Mouse (Mus musculus): Measurements from ENCODE around the gene Egfr.

Egfr gene

DNA sequence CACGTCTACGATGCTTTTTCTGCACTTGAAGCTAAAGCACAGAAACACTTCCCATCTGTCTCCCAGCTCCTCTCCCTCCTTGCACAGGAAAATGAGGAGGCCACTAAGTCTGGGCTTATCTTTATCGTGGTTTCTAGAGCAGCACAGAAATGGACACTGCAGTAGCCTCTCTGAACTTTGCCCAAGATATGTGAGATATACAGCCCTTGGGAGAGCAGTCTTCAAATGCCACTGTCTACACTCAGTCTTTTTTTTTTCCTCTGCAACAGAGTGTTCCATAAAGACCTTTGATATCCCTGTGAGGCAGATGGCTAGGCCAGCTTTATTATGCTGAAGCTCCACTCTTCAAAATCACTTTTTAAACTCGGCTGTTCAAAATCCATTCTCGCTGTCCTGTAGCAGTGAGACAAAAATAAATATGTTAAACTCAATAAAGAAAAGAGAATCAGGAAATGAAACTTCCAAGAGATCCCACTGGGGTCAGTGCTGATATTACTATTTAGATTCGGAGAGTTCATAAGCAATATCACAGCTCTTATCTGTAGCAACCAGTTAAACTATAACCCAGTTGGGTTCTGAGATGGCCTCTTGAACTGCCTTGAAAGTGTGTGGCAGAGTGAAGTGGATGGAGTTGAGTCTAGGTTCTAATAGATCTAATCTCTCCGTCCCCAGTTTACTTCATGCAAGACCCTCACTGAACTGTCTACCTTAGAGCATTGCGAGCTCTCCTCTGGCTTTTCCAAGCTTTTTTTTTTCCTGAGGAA is 148.8 kb downstream of the Egfr start:
- DNase-seq (ENCODE audit: low read depth), result no peak

DNA sequence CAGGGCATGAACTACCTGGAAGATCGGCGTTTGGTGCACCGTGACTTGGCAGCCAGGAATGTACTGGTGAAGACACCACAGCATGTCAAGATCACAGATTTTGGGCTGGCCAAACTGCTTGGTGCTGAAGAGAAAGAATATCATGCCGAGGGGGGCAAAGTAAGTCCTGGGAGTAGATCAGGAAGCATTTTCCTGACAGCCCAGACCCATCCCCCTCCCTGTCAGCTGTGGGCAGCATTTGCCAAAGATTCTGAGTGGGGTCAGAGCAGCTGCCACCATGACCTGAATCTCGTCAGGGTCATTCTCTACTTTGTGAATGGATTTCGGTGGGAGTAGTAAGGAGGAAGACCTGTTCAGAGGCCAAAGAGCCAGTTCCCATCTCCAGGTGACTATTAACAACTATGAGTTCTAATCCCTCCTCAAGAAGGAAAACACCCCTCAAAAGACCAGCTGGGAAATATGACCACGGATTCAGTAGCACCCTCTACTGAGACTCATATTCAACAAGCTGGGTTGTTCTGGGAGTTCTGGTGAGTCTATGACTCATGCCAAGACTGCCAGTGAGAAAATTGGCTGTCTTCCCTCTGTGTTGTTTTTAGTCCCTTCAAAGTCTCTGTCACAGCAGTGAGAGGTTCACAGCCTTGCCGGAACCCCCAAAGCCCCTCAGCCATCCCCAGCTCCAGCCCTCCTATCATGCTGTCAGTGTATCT is 152.5 kb downstream of the Egfr start:
- no peak for DNase-seq (ENCODE audit: low read depth)

DNA sequence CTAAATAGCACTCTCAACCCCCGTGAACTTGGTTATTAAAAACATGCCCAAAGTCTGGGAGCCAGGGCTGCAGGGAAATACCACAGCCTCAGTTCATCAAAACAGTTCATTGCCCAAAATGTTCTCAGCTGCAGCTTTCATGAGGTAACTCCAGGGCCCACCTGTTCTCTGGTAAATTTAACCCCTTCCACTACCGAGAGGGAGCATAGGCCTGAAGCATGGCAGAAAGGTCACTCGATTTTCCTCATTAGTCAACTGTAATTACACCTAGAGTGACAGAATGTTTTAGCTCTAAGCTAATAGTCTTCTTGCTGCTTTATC is 153.0 kb downstream of the Egfr start:
- no peak for DNase-seq (ENCODE audit: low read depth)

DNA sequence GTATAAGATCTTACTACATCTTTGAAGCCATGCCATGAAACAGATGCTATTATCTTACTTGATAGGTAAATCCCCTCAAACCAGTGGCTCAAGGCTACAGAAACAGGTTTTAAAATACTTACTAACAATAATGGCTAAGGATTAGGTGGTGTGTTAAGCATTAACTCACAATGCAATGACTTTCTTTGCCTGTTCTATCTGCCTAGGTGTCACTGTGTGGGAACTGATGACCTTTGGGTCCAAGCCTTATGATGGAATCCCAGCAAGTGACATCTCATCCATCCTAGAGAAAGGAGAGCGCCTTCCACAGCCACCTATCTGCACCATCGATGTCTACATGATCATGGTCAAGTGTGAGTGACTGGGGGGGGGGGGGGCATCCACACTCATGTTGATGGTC is 154.5 kb downstream of the Egfr start:
- no peak for DNase-seq (ENCODE audit: low read depth)

DNA sequence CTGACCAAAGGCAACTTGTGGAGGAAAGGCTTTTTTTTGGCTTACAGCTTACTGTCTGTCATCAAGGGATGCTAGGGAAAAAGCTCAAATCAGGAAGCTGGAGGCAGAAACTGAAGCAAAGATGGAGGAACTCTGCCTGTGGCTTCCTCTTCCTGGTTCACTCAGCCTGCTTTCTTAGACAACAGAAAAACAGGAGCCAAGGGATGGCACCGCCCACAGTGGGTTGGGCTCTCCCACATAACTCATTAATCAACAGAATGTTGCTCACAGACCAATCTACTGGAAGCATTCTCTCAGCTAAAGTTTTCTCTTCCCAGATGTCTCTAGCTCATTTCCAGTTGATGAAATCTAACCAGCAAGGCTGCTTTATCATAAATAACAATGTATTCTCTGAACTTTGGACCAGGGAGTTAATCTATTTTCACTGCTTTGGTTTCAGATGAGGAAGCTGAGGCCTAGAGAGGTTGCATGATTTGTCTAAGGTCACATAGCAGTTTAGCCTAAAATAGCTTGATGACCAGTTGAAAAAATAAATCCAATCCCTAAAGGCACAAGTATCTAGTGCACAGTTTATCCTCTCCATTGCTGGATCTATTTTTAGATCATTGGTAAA is 155.6 kb downstream of the Egfr start:
- no peak for DNase-seq (ENCODE audit: low read depth)

DNA sequence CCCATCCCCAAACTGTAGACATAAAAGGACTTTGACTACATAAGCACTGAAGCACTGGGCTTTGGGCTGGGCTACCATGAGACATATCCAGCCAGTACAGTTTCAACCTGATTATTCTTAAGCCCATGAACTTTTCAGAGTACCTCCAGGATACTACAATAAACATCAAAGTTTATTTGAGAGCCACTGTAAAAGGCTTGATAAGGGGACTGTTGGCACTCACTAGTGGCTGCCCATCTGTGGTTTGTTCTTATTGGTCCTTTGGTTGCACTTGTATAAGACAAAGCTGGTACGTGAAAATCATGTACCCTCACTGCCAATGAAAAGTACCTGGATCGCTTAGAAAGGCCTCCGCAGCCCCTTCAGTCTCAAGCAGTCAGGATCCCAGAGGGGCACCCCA is 162.8 kb downstream of the Egfr start:
- no peak for DNase-seq (ENCODE audit: low read depth)

DNA sequence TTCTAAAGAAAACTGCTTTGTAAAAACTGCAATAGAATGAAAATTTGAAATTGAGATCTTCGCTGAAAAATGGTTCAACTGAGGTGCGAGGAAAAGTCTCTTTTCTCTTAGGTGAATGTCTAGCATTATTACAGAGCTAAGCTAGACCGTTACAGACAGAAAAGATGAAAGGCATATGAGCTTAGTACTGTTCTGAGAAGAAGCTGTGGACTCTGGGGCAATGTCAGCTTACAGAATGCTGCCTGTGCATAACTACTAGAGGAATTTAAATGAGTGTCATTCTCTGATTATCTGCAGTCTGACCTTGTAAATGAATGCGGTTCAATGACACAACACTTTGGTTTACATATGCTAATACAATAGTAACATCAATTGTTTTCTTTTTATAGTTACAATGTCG is 163.8 kb downstream of the Egfr start:
- DNase-seq (ENCODE audit: low read depth), result no peak

DNA sequence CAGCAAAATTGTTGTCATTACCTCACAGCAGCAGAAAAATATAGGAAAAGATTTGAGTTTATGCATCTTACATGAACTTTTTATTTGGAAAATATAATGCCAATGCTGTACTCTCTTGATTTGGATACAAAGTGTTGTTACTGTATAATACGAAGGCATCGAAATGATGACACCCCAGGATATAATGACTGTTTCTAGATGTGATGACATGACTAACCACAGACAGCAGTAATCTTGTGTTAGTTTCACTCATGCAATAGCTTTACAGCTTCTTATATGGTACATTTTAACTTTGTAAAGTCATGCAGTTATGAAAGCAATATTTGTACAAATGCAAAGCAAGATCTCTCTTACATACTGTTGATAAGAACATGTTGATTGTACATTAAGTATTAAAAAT is 165.5 kb downstream of the Egfr start:
- no peak for DNase-seq (ENCODE audit: low read depth)

DNA sequence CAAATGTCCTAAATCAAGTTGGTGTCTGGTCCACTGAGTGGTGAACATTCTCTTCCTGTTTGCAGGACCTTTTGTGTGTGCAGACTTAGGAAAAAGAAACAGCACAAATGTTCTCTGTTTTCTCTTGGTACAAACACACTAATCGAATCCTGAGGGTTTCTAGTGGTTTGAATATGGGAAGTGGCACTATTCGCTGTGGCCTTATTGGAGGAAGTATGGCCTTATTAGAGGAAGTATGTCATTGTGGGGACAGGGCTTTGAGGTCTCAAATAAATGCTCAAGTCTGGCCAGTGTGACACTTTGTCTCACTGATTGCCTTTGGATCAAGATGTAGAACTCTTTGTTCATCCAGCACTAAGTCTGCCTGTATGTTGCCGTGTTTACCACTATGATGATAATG is 180.2 kb downstream of the Egfr start:
- DNase-seq (ENCODE audit: low read depth), result no peak

DNA sequence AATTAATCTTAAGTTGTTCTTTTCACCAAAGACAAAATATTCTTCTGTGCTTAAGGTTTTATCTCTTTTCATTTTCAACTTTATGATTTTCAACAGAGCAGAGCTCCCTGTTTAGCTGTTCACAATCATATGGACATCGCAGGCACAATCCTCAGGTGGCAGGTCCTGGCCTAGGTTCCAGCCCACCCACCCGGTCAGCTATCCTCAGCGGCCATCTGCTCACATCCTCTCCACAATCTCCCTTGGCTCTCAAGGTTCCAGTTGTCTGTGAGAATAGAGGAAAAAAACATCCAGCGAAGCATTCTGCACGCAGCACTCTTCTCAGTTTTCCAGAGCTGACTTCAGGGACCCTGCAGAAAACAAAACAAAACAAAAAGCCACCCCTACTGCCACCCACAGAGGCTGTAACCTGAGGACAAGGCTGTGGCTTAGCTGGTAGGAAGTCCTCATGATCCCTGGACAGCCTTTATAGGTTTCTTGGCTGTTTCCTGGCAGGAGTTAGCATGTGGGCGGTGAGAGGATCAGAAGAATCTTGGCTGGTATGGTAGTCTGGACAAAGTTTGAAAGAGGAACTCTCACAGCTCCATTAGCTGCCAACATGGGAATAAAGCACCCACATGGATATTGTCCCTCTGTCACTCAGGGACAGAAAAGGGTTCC is 183.7 kb downstream of the Egfr start:
- no peak for DNase-seq (ENCODE audit: low read depth)

DNA sequence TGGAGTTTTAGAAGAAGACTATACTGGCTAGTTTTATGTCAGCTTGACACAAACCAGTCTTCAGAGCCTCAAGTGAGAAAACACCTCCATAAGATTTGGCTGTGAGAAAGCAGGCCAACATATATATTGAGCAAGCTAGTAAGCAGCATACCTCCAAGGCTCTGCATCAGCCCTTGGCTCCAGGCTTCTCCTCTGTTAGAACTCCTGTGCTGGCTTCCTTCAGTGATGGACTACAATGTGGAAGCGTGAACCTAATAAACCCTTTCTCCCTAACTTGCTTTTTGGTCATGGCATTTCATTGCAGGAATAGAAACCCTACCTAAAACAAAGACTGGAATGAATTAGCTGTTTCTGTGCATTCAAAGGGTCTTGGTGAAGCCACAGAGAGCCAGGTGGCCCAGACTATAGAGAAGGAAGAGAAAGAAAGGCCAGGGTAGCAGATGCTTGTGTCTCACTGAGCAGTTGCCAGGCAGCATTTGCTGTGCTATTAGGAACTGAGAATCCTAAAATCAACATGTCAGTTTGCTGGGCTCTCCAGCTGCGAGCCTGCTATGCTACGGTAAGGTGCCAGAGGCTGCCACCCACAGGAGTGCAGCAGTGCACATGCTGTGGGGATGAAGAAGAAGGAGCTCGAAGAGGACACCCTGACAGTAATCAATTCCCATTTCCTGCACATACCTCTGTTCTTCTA is 189.2 kb downstream of the Egfr start:
- no peak for DNase-seq (ENCODE audit: low read depth)

DNA sequence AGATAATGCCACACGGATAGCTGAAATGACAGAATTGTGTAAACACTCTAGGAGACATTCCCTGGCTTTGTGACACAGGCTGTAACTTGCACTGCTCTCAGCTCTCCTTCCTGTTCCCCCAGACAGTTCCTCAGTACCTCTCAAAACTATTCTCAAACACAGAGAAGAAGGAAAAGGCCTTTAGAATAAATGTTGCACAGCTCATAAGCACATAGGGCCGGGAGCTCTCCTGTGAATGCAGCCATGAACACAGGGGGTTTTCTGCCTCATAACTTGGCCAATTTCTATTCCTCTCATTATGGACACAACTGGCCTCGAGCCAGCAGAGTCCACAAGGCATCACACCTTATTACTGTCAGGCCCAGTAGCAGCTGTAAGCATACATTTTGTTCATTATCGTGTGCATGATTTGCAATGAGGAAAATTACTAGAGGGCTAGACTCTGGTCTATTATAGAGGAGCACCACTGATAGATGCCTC is 190.0 kb downstream of the Egfr start:
- no peak for DNase-seq (ENCODE audit: low read depth)

DNA sequence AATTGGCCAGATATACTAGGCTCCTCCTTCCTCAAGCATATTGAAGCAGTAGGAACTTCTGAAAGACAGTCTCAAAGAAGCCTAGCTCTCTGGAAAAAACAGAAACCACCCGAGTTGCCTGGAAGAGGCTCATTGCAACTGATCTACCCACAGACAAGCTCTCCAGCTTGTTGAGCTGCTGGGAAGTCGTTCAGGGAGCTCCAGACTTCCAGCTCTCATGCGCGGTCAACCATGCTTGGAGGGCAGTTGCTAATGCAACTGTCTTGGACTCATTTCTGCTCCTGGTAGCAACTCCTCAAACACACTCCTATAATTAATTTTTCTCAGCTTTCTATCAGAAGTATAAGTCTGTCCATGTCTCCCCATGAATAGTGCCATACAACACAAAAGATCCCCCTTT is 191.0 kb downstream of the Egfr start:
- DNase-seq (ENCODE audit: low read depth), result no peak

DNA sequence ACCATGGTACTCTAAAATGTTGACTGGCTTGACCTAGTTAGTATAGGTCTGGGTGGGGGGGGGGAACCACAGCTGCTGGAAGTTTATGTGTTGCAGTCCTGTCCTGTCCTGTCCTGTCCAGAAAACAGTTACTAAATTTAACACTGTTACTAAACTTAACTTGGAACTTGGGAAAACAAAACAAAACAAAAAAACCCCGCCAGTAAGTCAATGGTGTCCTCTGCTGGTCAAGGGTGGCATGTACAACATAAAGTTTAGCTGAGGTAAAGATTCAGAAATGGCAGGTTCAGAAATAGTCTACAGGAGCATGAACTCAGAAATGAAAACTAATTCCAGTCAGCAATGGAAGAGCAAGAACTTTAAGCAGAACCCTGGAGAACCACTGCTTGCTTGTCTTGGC is 196.8 kb downstream of the Egfr start:
- no peak for DNase-seq (ENCODE audit: low read depth)

DNA sequence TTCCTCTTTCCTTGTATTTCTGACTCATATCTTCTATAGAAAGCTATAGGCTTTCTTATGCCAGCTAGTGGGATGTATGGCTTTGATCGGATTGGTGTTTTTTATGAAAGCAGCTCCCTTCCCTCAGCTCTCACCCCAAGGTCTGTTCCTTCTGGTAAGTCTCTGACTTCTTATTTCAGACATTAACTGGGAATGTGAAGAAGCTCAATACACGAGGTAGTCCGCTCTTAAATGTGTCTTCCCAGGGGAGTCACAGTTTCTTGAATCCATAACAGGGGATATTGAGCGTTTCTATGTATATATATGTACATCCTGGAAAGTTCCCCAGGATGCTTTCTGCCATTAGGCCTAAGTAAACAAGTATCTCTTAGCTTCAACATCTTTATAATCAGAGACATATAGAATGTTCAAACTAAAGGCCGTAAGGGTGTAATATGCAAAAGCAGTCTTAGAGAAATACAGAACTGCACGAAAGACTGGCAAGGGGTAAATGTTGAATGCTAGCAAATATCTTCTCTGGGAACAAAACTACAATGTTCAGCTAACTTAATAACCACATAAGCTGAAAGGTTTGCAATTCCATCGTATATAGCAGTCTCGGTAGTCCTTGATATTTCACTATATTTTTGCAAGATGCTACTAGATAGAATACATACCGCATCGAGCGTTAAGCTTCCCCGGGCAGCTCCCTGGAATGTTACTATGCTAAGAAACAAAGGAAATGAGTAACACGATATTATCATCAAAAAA is 198.4 kb downstream of the Egfr start:
- no peak for DNase-seq (ENCODE audit: low read depth)

DNA sequence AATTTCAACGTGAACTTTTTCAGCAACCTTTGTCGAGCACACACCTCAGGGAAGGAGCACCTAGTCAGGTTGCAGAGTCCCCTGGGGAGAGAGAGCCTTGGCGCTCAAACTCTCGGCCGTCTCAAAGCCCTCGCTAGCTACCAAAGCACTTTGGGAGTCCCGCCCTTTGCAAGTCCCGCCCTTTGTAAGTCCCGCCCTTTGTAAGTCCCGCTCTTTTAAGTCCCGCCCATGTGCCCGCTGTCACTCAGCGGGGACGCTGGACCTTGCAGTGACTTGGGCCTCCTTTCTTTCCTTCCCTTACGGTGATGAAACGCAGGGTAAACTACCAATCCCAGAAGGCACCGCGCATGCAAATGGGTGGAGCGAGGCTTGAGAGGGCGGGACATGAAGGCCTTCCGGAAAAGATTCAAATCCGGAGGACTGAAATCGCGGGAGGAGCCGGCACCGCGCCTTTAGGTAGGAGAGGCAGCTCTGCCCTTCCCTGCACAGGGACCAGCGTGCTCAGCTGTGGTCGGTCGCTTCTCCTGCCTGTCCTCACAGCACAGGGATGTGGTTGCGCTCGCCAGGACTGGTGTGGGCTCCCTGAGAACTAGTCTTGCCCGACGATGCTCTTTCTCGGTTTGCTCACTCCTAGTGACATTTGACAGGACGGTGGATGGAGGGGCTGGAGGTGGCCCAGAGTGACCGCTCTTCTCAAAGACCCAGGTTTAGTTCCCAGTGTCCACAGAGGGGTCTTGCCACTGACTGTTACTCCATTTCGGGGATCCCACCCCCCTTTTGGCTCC is 199.2 kb downstream of the Egfr start, which contains the start of gene Fbxo48:
TSS of gene Fbxo48 (plus strand) at position 400 of the 785 bp plus-strand sequence.
- peak; percentile 99 for DNase-seq (ENCODE audit: low read depth)

DNA sequence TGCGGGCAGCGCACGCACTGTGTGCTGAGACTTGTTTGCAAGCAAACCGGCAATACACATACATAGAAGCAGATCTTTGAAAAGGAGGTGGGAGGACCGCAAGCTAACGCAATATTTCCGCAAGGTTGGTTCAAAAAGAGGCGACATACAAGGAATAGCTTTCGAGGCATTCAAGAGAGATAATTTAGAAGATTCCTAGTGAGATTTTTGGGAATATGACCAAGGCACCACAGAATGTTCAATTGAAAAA is 199.7 kb downstream of the Egfr start:
- no peak for DNase-seq (ENCODE audit: low read depth)

DNA sequence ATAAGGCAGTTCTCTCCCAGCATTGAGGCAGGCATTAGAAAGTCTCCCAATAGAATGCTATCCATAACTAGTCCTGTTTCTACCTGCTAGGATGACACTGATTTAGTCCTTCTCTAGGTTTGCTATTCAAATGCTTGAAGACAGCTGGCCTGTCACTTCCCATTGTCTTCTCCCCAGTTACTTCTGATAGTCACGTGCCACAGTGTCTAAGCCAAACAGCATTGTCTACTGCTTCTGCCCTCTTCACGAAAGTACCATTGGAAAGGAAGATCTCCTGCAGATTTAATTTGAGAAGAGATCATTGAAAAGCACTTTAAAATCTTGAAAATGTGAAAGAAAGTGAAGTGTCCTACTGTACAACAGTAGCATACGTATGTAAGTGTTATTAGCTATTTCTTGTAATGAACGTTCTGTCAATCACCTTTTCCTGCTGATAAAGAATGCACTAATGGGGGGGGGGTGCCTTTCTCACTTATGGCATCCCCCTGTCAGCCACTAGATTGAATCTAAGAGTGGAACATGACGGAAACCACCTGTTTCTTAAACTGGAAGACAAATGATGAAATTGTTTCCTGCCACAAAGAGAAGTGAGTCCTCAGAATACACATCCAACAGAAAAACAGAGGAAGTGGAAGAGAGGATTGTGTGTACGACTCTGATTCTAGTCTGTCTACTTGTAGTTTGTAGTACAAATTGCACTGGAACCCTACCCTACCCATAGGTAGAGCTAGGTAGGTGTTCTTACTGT is 204.3 kb downstream of the Egfr start:
- no peak for DNase-seq (ENCODE audit: low read depth)

DNA sequence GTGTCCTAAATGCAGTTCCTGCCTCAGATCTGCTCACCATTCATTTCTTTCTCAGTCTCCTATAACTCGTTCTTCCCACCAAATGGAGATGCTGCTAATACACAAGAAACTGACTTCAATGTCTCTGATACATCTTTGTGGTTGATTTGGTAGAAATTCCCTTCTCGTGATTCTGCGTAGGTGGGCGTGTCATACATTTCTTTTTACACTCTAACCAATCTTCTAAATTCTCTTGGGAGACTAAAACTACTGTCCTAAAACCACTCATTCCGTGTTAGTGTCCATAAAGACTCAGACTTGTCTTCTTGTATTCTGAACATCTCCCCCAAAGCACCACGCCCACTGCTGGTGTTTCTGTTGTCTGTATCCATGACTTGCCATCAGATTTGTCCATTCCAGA is 205.0 kb downstream of the Egfr start:
- no peak for DNase-seq (ENCODE audit: low read depth)

DNA sequence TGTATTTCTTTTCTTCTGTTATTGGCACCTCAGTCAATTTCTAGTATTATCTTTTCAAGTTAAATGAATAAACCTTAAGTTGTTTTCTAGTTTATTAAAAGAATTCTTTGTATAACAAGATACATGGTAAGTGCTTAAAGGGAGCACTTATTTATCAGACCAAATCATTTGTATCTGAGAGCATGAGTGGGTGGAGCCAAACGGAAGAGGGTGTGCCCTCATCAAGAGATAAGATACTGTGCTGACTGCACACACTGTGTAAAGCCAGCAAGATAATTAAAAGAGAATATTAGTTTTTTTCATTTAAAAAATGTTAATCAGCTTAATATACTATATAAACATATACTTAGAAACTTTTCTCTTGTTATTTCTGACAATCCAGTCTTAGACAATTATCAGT is 206.5 kb downstream of the Egfr start:
- peak; percentile 54 for DNase-seq (ENCODE audit: low read depth)
